Mouse (Mus musculus): ENCODE measurements around the gene Ube2h. TPM values are rescaled to one million over a fixed set of nuclear protein-coding genes. Genes with fewer than 3 reads are reported as not detected.

Ube2h gene
- polyA plus RNA-seq, 1 experiment from 2014 or later, result 34.2 TPM

DNA sequence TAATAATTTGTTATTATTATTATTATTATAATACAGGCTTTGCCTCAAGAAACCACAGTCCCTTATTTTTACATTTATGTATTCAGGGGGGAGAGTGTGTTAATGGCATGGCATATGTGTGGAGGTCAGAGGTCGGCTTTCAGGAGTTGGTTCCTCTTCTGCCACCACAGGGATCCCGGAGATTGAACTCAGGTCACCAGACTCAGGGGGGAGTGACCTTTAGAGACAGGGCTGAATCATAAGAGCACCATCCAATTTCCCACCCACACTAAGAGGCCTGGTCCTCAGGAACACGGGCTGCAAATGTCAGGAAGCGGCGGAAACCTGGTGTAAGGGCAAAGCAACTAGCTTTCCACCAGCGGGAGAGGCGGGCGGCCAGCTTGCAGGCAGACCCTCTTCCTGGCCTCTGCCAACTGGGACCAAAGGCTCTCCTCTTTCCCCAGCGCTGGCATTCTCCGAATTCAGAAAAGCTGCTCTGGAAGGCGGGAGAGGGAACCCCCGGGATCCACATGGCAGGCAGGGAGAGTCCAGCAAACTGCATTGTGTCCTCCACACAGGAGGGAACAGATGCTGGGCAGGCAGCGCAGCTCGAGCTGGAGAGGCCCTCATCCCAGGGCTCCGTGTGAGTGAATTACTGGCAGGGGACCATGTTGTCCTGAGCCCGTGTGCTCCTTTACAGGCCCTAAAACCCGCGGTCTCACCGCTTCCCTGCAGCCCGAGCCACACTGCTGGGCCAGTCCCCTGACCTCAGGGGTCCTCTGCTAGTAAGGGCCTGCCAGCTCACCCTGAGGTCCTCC, 99.8 kb downstream of the Ube2h start:
- Histone ChIP-seq H3K4me1 (replicated peaks) (peaks cover 16% of the 10 kb centered on the region), H3K27me3 (ENCODE audit: insufficient read depth, poor library complexity, severe bottlenecking) (no peaks in the 10 kb centered on the region), H3K9me3 (no peaks in the 10 kb centered on the region), H3K4me3 (no peak overlapping the region), H3K36me3 (no peaks in the 10 kb centered on the region), H3K27ac (peak overlapping the region; percentile 77)
- 42% methylated on average over 20 of the region's 20 CpGs for WGBS
- DNase-seq (ENCODE audit: low spot score), result peak; percentile 43

DNA sequence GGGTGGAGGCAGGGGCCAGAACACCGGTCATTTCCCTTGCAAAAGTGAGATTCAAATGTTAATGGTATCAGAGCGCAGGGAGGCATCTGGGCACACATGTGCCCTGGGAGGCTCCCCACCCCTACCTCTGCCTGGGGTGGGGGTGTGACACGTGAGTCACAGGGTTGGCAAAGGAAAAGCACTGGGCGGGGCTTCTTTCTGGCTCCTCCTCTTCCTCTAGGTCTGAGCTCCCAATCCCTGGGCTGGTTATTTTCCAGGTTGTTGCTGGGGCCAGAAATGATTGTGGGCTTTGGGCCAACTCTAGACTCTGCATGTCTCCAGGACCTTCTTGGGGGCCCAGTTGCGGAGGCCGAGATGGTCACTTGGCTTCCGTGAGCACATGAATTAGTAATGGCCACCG, 108.2 kb downstream of the Ube2h start:
- DNase-seq (ENCODE audit: low spot score), result no peak
- H3K36me3 ChIP-seq, result no peaks in the 10 kb centered on the region
- H3K9me3 ChIP-seq, result no peaks in the 10 kb centered on the region
- H3K27me3 ChIP-seq (ENCODE audit: insufficient read depth, poor library complexity, severe bottlenecking), result no peaks in the 10 kb centered on the region
- no peaks in the 10 kb centered on the region for H3K4me1 ChIP-seq (replicated peaks)
- no peak overlapping the region for H3K27ac ChIP-seq
- no peak overlapping the region for H3K4me3 ChIP-seq
- 79% methylated on average over 8 of the region's 8 CpGs for WGBS

DNA sequence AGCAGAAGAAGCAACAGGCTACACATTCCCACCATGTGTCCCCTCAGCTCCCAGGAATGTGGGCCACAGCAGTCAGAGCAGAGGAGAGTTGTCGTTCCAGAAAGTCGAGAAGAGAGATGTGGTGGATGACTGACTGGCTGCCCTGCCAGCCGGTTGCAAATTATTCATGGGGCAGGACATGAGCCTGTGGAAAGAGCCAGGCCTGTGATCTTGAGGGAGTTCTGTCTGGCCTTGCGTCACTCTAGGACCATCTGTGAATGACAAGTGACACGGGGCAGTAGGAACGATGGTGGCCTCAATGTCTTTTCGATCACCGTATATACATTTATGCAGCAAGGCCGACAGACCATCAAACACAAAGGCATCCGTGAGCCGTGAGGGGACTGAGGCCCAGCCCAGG, 108.7 kb downstream of the Ube2h start:
- no peak overlapping the region for H3K27ac ChIP-seq
- H3K27me3 ChIP-seq (ENCODE audit: insufficient read depth, poor library complexity, severe bottlenecking), result no peaks in the 10 kb centered on the region
- no peaks in the 10 kb centered on the region for H3K9me3 ChIP-seq
- DNase-seq (ENCODE audit: low spot score), result no peak
- H3K36me3 ChIP-seq, result no peaks in the 10 kb centered on the region
- no peak overlapping the region for H3K4me3 ChIP-seq
- WGBS, result 79% methylated on average over 11 of the region's 11 CpGs
- H3K4me1 ChIP-seq (replicated peaks), result no peaks in the 10 kb centered on the region

DNA sequence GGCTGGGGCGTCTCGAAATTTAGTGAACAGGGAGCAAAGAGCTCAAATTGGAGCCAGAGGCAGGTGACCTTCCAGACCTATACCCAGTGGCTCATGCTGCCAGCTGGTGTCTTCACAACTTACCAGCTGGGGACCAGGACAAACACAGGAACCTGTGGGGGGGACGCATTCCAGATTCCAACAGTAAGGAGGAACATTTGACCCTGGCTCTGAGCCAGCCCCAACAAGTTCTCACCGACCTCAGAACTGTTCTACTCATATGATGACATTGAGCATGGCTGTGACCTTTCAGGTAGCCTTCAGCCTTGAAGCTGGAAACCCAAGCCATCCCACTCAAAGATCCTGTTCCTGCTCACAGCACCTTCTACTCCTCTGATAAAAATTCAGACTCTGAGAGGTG, 120.7 kb downstream of the Ube2h start:
- 85% methylated on average over 4 of the region's 4 CpGs for WGBS
- H3K4me3 ChIP-seq, result no peak overlapping the region
- no peaks in the 10 kb centered on the region for H3K36me3 ChIP-seq
- H3K9me3 ChIP-seq, result peaks cover 4% of the 10 kb centered on the region; the same call in 1 of the 2 replicates
- H3K27me3 ChIP-seq (ENCODE audit: insufficient read depth, poor library complexity, severe bottlenecking), result peaks cover 43% of the 10 kb centered on the region
- H3K27ac ChIP-seq, result no peak overlapping the region
- DNase-seq (ENCODE audit: low spot score), result no peak
- peaks cover 13% of the 10 kb centered on the region for H3K4me1 ChIP-seq (replicated peaks)

DNA sequence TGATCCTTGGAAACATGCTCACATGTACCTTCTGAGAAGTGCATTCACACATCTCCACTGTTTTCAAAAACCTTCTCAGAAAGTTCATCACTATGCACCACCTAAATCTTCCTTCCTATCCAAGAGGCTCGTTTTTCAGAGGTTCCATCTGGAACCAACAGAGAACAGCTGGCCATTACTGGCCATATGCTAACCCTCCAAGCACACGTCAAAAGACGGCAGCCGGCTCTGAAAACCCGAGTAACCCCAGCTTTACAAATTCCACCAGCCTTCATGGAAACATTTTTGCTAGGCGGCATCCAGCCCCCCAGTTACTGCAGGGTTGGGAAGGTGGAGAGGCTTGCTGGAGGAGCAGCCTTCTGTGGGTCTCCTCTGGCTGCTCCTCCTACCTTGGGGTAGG, 122.3 kb downstream of the Ube2h start:
- DNase-seq (ENCODE audit: low spot score), result no peak
- peaks cover 59% of the 10 kb centered on the region for H3K27me3 ChIP-seq (ENCODE audit: insufficient read depth, poor library complexity, severe bottlenecking)
- H3K9me3 ChIP-seq, result peaks cover 4% of the 10 kb centered on the region; the same call in 1 of the 2 replicates
- peaks cover 25% of the 10 kb centered on the region for H3K4me1 ChIP-seq (replicated peaks)
- no peak overlapping the region for H3K4me3 ChIP-seq
- WGBS, result 73% methylated on average over 6 of the region's 6 CpGs
- H3K27ac ChIP-seq, result no peak overlapping the region
- H3K36me3 ChIP-seq, result no peaks in the 10 kb centered on the region

DNA sequence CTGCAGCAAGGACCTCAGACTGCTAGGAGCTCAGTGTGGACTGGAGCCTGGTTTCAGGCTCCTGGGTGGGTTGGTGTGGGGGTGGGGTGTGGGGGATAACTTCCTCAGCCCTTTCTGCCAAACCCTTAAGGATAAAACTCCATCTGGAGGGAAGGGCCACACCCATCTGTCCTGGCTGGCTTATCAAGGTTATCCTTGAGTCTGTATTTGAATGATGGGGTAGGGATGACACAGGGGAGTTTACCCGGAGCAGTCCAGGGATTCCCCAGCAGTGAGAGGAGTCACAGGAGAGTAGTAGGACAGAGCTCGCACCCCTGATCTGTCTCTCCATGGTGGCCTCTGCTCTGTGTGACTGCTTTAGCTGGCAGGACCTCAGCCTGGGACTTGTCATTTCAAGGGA, 124.0 kb downstream of the Ube2h start:
- Histone ChIP-seq H3K4me1 (replicated peaks) (peaks cover 38% of the 10 kb centered on the region), H3K36me3 (no peaks in the 10 kb centered on the region), H3K4me3 (no peak overlapping the region), H3K27ac (no peak overlapping the region), H3K27me3 (ENCODE audit: insufficient read depth, poor library complexity, severe bottlenecking) (peaks cover 74% of the 10 kb centered on the region), H3K9me3 (peaks cover 4% of the 10 kb centered on the region; the same call in 1 of the 2 replicates)
- 33% methylated on average over 2 of the region's 2 CpGs for whole genome bisulfite sequencing
- DNase-seq (ENCODE audit: low spot score), result no peak

DNA sequence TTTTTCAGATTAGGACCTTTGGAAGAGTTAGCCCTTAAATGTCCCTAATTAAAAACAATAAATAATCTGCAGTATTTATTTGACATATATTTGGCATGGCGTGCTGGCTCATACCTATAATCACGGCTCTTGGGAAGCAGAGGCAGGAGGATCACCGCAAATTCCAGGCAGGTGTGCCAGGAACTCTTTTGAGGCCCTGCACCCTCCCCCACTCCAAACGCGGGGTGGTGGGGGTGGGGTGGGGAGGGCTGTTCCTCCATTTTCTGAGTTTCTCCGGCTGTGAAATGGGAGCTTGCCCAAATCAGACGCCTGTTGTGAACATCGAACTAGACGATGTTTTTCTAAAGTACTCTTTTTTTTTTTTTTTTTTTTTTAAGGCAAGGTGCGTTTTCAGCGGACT, 125.3 kb downstream of the Ube2h start:
- H3K27me3 ChIP-seq (ENCODE audit: insufficient read depth, poor library complexity, severe bottlenecking), result peaks cover 82% of the 10 kb centered on the region
- no peaks in the 10 kb centered on the region for H3K36me3 ChIP-seq
- no peak overlapping the region for H3K4me3 ChIP-seq
- DNase-seq (ENCODE audit: low spot score), result no peak
- H3K4me1 ChIP-seq (replicated peaks), result peaks cover 51% of the 10 kb centered on the region
- H3K9me3 ChIP-seq, result peaks cover 4% of the 10 kb centered on the region; the same call in 1 of the 2 replicates
- H3K27ac ChIP-seq, result no peak overlapping the region
- WGBS, result 19% methylated on average over 11 of the region's 11 CpGs

DNA sequence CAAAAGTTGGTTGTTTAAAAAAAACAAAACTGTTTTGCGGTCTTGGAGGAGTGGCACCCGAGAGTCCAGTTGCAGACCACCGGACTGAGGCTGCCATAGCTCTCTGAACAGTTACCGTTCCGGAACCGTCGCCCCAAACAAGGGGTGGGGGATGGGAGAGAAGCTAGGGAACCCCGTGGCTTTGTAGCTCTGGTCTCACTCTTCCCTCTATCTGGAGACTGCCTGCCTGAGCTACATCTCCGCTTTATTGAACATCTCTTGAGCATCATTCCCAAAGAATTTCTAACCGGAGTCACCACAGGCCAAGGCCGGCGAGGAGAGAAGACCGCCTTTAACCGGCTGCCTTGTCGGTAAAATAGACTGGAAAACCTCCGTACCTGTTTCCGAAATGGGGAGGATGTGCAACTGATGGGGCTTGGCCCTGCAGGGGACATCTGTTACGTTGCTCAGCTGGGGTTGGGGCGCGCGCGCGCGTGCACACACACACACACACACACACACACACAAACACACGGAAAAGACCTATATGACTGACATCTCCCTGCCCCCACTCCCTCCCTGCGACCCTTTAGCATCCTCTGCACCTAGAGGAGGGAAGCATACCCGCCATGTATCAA, 126.2 kb downstream of the Ube2h start:
- peaks cover under 1% of the 10 kb centered on the region; the same call in 1 of the 2 replicates for H3K9me3 ChIP-seq
- peak overlapping the region; percentile 24 for H3K4me3 ChIP-seq
- DNase-seq (ENCODE audit: low spot score), result peak; percentile 38
- H3K36me3 ChIP-seq, result no peaks in the 10 kb centered on the region
- peaks cover 91% of the 10 kb centered on the region for H3K27me3 ChIP-seq (ENCODE audit: insufficient read depth, poor library complexity, severe bottlenecking)
- peaks cover 60% of the 10 kb centered on the region for H3K4me1 ChIP-seq (replicated peaks)
- WGBS, result under 1% methylated on average over 27 of the region's 27 CpGs
- no peak overlapping the region for H3K27ac ChIP-seq

DNA sequence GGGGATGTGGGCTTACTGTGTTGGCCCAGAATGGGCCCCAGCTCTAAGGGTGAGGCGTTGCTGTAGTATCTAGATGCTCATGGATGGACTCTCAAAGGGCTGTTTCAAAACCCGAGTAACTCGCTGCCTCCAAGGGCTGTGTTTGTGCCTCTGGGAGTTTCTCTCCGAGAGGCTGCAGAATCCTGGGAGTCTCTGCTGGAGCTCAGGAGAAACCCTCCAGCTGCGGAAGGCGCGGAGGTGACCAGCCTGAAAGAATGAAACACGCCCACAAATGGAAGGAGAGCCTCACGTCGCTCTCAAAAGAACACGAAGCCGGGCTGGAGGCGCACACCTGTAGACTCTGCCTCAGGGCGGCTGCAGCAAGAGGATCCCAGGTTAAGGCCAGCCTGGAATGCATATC, 127.0 kb downstream of the Ube2h start:
- no peaks in the 10 kb centered on the region for H3K9me3 ChIP-seq
- peaks cover 99% of the 10 kb centered on the region for H3K27me3 ChIP-seq (ENCODE audit: insufficient read depth, poor library complexity, severe bottlenecking)
- peaks cover 66% of the 10 kb centered on the region for H3K4me1 ChIP-seq (replicated peaks)
- DNase-seq (ENCODE audit: low spot score), result peak; percentile 56
- peak overlapping the region; percentile 14; the same call in 1 of the 2 replicates for H3K4me3 ChIP-seq
- H3K27ac ChIP-seq, result no peak overlapping the region
- no peaks in the 10 kb centered on the region for H3K36me3 ChIP-seq
- WGBS, result under 1% methylated on average over 14 of the region's 14 CpGs

DNA sequence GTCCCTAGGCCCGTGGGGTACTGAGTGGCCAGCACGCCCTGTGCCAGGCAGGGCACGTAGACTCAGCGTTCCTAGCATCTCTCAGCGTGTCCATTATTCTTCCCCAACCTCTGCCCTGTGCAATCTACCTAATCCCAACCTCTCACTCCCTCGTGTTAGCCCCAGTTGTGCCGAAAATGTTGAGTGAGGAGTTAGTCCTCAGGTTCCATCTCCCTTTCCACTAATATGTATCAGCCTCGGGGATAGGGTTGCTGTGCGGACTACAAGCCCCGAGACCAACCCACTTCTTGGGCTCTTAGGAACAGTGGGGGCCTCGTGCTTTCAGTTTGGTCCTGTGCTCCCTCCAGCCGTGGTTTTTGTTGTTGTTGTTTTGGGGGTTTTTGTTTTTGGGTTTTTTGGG, 127.8 kb downstream of the Ube2h start:
- Histone ChIP-seq H3K27me3 (ENCODE audit: insufficient read depth, poor library complexity, severe bottlenecking) (peaks cover 100% of the 10 kb centered on the region), H3K4me3 (peak overlapping the region; percentile 48), H3K27ac (0 out of 2 replicates have a peak overlapping the region, but pooled peaks have one; percentile 85), H3K9me3 (no peaks in the 10 kb centered on the region), H3K4me1 (replicated peaks) (peaks cover 66% of the 10 kb centered on the region), H3K36me3 (no peaks in the 10 kb centered on the region)
- peak; percentile 49 for DNase-seq (ENCODE audit: low spot score)
- 2% methylated on average over 12 of the region's 12 CpGs for WGBS

DNA sequence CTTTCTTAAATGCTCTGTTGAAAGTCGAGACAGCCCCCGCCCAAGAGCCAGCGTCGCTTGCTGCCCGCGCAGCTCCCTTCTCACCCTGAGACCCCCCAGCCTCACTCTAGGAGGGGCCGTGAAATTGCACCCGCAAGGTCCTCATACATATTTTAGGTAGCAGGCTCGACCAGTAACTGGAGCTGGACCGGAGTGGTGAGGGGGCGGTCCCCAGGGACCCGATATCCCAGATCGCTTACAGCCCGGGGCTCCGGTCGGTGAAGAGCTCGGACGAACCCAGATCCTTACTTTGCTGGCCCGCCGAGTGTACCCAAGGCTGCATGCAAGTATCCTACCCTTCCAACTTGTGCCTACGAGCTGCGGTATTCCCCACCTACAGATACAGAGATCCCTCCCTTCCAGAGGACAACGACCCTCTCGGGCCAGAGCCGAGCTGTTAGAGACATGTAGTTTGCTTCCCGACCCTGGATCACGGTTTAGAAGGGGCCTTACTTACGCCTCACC, 128.4 kb downstream of the Ube2h start:
- H3K9me3 ChIP-seq, result no peaks in the 10 kb centered on the region
- peaks cover 100% of the 10 kb centered on the region for H3K27me3 ChIP-seq (ENCODE audit: insufficient read depth, poor library complexity, severe bottlenecking)
- peaks cover 66% of the 10 kb centered on the region for H3K4me1 ChIP-seq (replicated peaks)
- no peaks in the 10 kb centered on the region for H3K36me3 ChIP-seq
- peak; percentile 53 for DNase-seq (ENCODE audit: low spot score)
- peak overlapping the region; percentile 85; the same call in 1 of the 2 replicates for H3K27ac ChIP-seq
- H3K4me3 ChIP-seq, result peak overlapping the region; percentile 48
- under 1% methylated on average over 28 of the region's 28 CpGs for WGBS

DNA sequence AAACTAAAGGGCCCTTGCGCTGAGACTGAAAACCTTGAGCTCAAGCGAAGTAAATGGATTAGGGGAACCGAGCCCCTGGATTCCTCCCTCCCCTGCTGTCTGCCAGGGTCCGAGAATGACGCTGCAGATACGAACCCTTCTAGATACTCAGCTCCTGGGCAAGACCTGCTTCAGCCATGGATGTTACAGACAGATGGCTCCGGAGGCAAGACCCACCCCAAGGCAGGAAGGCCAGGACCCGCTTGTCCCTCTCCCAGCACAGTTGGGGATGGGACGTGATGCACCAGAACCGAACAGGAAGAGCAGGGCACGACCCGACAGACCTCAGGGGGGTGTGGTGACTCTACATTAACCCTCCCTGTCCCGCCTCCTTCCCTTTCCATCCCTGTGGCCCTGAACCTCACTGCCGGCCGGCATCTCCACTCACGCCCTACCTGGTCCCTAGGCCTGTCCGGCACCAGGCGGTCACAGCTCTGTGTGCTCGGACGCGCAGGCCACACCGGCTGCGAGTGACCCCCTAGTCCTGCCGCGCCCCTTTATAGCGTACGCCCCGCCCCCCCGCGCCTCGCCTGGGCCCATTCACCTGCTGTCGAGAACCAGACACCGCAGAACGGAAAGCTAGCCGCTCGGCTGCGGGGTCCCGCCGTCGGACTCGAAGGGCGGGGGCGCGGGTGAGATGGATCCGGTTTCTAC, 129.0 kb downstream of the Ube2h start:
- peak overlapping the region; percentile 48 for H3K4me3 ChIP-seq
- DNase-seq (ENCODE audit: low spot score), result peak; percentile 59
- under 1% methylated on average over 45 of the region's 45 CpGs for WGBS
- H3K36me3 ChIP-seq, result no peaks in the 10 kb centered on the region
- H3K27me3 ChIP-seq (ENCODE audit: insufficient read depth, poor library complexity, severe bottlenecking), result peaks cover 100% of the 10 kb centered on the region
- H3K4me1 ChIP-seq (replicated peaks), result peaks cover 63% of the 10 kb centered on the region
- no peaks in the 10 kb centered on the region for H3K9me3 ChIP-seq
- H3K27ac ChIP-seq, result peak overlapping the region; percentile 85
